Mouse (Mus musculus): ENCODE data around the gene Sox10.

GRCm38 (mm10) chr15:79127101-79127500 lies 37.9 kb downstream of the Sox10 start:
- TF ChIP-seq CTCF (IDR thresholded peaks at IDR 0.05; ENCODE audit: low read depth, low read length) (no peak), POLR2A (IDR thresholded peaks at IDR 0.05; ENCODE audit: insufficient read depth, low read length) (no peak), EP300 (IDR thresholded peaks at IDR 0.05; ENCODE audit: insufficient read depth, low read depth, low read length) (no peak)
